Mouse (Mus musculus) neural tube, embryonic 11.5 days (tissue): ENCODE measurements around the gene Timm23. TPM values are rescaled to one million over a fixed set of nuclear protein-coding genes. Genes with fewer than 3 reads are reported as not detected.

Source experiments
- ATAC-seq: fragments of 200-750 bp; cut with Nextera tagmentation; 2 replicates; pipeline ENCODE4 v1.8.0; 2017; ENCODE audit warnings: moderate number of reproducible peaks, mild to moderate bottlenecking, moderate TSS enrichment, moderate library complexity; ENCODE audit not compliant: insufficient read depth, low FRiP score, low TSS enrichment
- DNase-seq: peaks from one replicate; pipeline ENCODE4 v3.0.0-alpha.2; 2015; ENCODE audit warnings: low spot score
- H3K27ac ChIP-seq: fragments of 300-500 bp; sonication (generic); 2 replicates; pipeline ENCODE4 v1.5.1; 2014; ENCODE audit warnings: low read depth, mild to moderate bottlenecking, low read length
- H3K27me3 ChIP-seq: fragments of 300-500 bp; sonication (generic); 2 replicates; pipeline ENCODE4 v1.6.1; 2014; ENCODE audit warnings: mild to moderate bottlenecking, low read length, mixed read lengths; ENCODE audit not compliant: control insufficient read depth, insufficient read depth
- H3K36me3 ChIP-seq: fragments of 300-500 bp; sonication (generic); 2 replicates; pipeline ENCODE4 v1.6.1; 2014; ENCODE audit warnings: mild to moderate bottlenecking, low read length, moderate library complexity, mixed read lengths; ENCODE audit not compliant: control insufficient read depth, insufficient read depth
- H3K4me1 ChIP-seq: fragments of 300-500 bp; sonication (generic); 2 replicates; pipeline ENCODE4 v1.6.1; 2014; ENCODE audit warnings: low read length, mixed read lengths; ENCODE audit not compliant: control insufficient read depth, insufficient read depth
- H3K4me2 ChIP-seq: fragments of 300-500 bp; sonication (generic); 2 replicates; pipeline ENCODE4 v1.6.1; 2014; ENCODE audit warnings: low read depth, mild to moderate bottlenecking, moderate library complexity
- H3K4me3 ChIP-seq: fragments of 300-500 bp; sonication (generic); 2 replicates; pipeline ENCODE4 v1.5.1; 2014; ENCODE audit warnings: low read depth, low read length
- H3K9ac ChIP-seq: fragments of 300-500 bp; sonication (generic); 2 replicates; pipeline ENCODE4 v1.6.1; 2014; ENCODE audit warnings: mild to moderate bottlenecking, low read length
- H3K9me3 ChIP-seq: fragments of 300-500 bp; sonication (generic); 2 replicates; pipeline ENCODE4 v1.6.1; 2016; ENCODE audit warnings: low read length; ENCODE audit not compliant: control insufficient read depth
- WGBS: fragments of 180-500 bp; shearing (Covaris S2); extraction: QIAGEN DNeasy Blood & Tissue Kit; methylation state at CpG from one replicate; pipeline ENCODE4 v1.1.7; 2014; 5-methylcytosine and 5-hydroxymethylcytosine counted together
- polyA plus RNA-seq: library from polyadenylated mRNA; unstranded; fragments of >200 nt; fragmentation: Nextera tagmentation; extraction: Ambion mirVana; gene quantifications from 2 replicates; pipeline ENCODE4 v1.2.1, GENCODE M21; 2014

The Timm23 gene
- polyA plus RNA-seq, 1 experiment from 2014 or later, result 304 TPM

GRCm38 (mm10) chr14:32161090-32161885 lies 40.4 kb downstream of the Timm23 start:
- 95% methylated on average over 12 of the region's 12 CpGs for WGBS
- Histone ChIP-seq H3K27me3 (no peaks in the 10 kb centered on the region), H3K9me3 (no peaks in the 10 kb centered on the region), H3K36me3 (no peaks in the 10 kb centered on the region), H3K27ac (no peak overlapping the region), H3K4me1 (peaks cover 13% of the 10 kb centered on the region), H3K4me2 (no peak overlapping the region), H3K9ac (no peak overlapping the region), H3K4me3 (no peak overlapping the region; the same call in 1 of the 2 replicates)
- ATAC-seq (no peak), DNase-seq (no peak)

GRCm38 (mm10) chr14:32160563-32160962 lies 41.1 kb downstream of the Timm23 start:
- Histone ChIP-seq H3K36me3 (no peaks in the 10 kb centered on the region), H3K4me1 (peaks cover 11% of the 10 kb centered on the region), H3K9ac (peak overlapping the region; percentile 91), H3K4me2 (peak overlapping the region; percentile 91), H3K4me3 (peak overlapping the region; percentile 86), H3K27ac (no peak overlapping the region; the same call in 1 of the 2 replicates), H3K9me3 (no peaks in the 10 kb centered on the region), H3K27me3 (no peaks in the 10 kb centered on the region)
- no peak for ATAC-seq
- WGBS, result 41% methylated on average over 7 of the region's 7 CpGs
- no peak for DNase-seq

GRCm38 (mm10) chr14:32159690-32160246 lies 41.9 kb downstream of the Timm23 start, which contains the start of gene Ncoa4:
Ncoa4 (plus strand) TSS chr14:32159865.
- peak within 1 kb of the TSS; percentile 86 for H3K4me3 ChIP-seq
- WGBS, result 1% methylated on average over 39 of the region's 40 CpGs

GRCm38 (mm10) chr14:32159150-32159670 lies 42.5 kb downstream of the Timm23 start:
- Histone ChIP-seq H3K27me3 (no peaks in the 10 kb centered on the region), H3K4me3 (peak overlapping the region; percentile 86), H3K4me1 (peaks cover 7% of the 10 kb centered on the region; the same call in 1 of the 2 replicates), H3K9me3 (no peaks in the 10 kb centered on the region), H3K36me3 (no peaks in the 10 kb centered on the region), H3K9ac (peak overlapping the region; percentile 44; the same call in 1 of the 2 replicates), H3K4me2 (peak overlapping the region; percentile 51), H3K27ac (no peak overlapping the region)
- DNase-seq (no peak), ATAC-seq (peak; percentile 58)
- WGBS, result 42% methylated on average over 4 of the region's 4 CpGs

More at GRCm38 (mm10) chr14:32159690-32160246, 41.9 kb downstream of the Timm23 start, which contains the start of gene Ncoa4:
- Histone ChIP-seq H3K4me1 (peaks cover 7% of the 10 kb centered on the region; the same call in 1 of the 2 replicates), H3K9me3 (no peaks in the 10 kb centered on the region), H3K27me3 (no peaks in the 10 kb centered on the region), H3K9ac (peak within 1 kb of the TSS; percentile 91), H3K4me2 (peak within 1 kb of the TSS; percentile 91), H3K36me3 (no peaks in the 10 kb centered on the region), H3K27ac (peak within 1 kb of the TSS; percentile 76)
- ATAC-seq, result peak; percentile 98
- DNase-seq, result peak; percentile 98

- Histone ChIP-seq H3K9me3 (no peaks in the 10 kb centered on the region), H3K27me3 (no peaks in the 10 kb centered on the region), H3K4me1 (no peaks in the 10 kb centered on the region), H3K27ac (no peak overlapping the region), H3K4me2 (no peak overlapping the region), H3K4me3 (no peak overlapping the region), H3K36me3 (no peaks in the 10 kb centered on the region), H3K9ac (no peak overlapping the region)
- DNase-seq (no peak), ATAC-seq (no peak)
- 93% methylated on average over 6 of the region's 6 CpGs for WGBS
These were observed 46.9 kb downstream of the Timm23 start for GRCm38 (mm10) chr14:32154758-32155157.

- 95% methylated on average over 2 of the region's 2 CpGs for WGBS
- Histone ChIP-seq H3K4me1 (no peaks in the 10 kb centered on the region), H3K9me3 (no peaks in the 10 kb centered on the region), H3K4me2 (no peak overlapping the region), H3K4me3 (no peak overlapping the region), H3K27ac (no peak overlapping the region), H3K9ac (no peak overlapping the region), H3K36me3 (no peaks in the 10 kb centered on the region), H3K27me3 (no peaks in the 10 kb centered on the region)
- DNase-seq (no peak), ATAC-seq (no peak)
These were observed 48.5 kb downstream of the Timm23 start for GRCm38 (mm10) chr14:32153156-32153555.

GRCm38 (mm10) chr14:32152243-32152965 lies 49.3 kb downstream of the Timm23 start:
- no peaks in the 10 kb centered on the region for H3K36me3 ChIP-seq

GRCm38 (mm10) chr14:32150872-32151271 lies 50.8 kb downstream of the Timm23 start:
- 93% methylated on average over 2 of the region's 2 CpGs for WGBS
- ATAC-seq, result no peak
- no peak for DNase-seq

More at GRCm38 (mm10) chr14:32152243-32152965, 49.3 kb downstream of the Timm23 start:
- Histone ChIP-seq H3K27me3 (no peaks in the 10 kb centered on the region), H3K9me3 (peaks cover 3% of the 10 kb centered on the region; the same call in 1 of the 2 replicates), H3K9ac (no peak overlapping the region), H3K4me1 (no peaks in the 10 kb centered on the region), H3K4me3 (no peak overlapping the region), H3K27ac (no peak overlapping the region), H3K4me2 (no peak overlapping the region)
- ATAC-seq, result no peak
- 94% methylated on average over 18 of the region's 18 CpGs for WGBS
- no peak for DNase-seq

More at GRCm38 (mm10) chr14:32150872-32151271, 50.8 kb downstream of the Timm23 start:
- Histone ChIP-seq H3K27ac (no peak overlapping the region), H3K4me2 (no peak overlapping the region), H3K9ac (no peak overlapping the region), H3K27me3 (no peaks in the 10 kb centered on the region), H3K4me3 (no peak overlapping the region), H3K9me3 (peaks cover 3% of the 10 kb centered on the region; the same call in 1 of the 2 replicates), H3K36me3 (no peaks in the 10 kb centered on the region), H3K4me1 (no peaks in the 10 kb centered on the region)
